Mouse (Mus musculus): ENCODE results near the gene Olfr1259. TPM values are rescaled to one million over a fixed set of nuclear protein-coding genes. Genes with fewer than 3 reads are reported as not detected.
"Not testable (repeated sequence)": the region's sequence is repeated elsewhere in the genome, so short reads cannot be mapped to it uniquely, and the experiment has no call there.

Olfr1259 gene
- not detected in 2 replicates for polyA plus RNA-seq (2014; fragmentation: Nextera tagmentation; extraction: Ambion mirVana)

- H3K9me3 ChIP-seq (ENCODE audit: control insufficient read depth, low read length): no peaks in the 10 kb centered on the region
- WGBS: 79% methylated on average over 5 of the region's 5 CpGs
- H3K36me3 ChIP-seq (ENCODE audit: control insufficient read depth, insufficient read depth, low read length): no peaks in the 10 kb centered on the region
- ATAC-seq (replicated peaks; ENCODE audit: low FRiP score) (no peak), DNase-seq (ENCODE audit: low spot score) (no peak)
- H3K27me3 ChIP-seq (replicated peaks; ENCODE audit: control insufficient read depth, insufficient read depth, low read length): no peaks in the 10 kb centered on the region
- H3K4me3 ChIP-seq (ENCODE audit: low read depth, low read length): no peak within 1 kb of the TSS
- H3K4me1 ChIP-seq (replicated peaks; ENCODE audit: control insufficient read depth, insufficient read depth, low read length): no peaks in the 10 kb centered on the region
- no peak within 1 kb of the TSS for H3K27ac ChIP-seq (ENCODE audit: low read depth, low read length)
- H3K4me2 ChIP-seq: no peak within 1 kb of the TSS
- H3K9ac ChIP-seq (ENCODE audit: low read depth, low read length): no peak within 1 kb of the TSS
Measured at GRCm38 (mm10) chr2:89948564-89948963, at the start of gene Olfr1259. Gene Olfr1259, minus strand, starts transcription at chr2:89948664.

DNA sequence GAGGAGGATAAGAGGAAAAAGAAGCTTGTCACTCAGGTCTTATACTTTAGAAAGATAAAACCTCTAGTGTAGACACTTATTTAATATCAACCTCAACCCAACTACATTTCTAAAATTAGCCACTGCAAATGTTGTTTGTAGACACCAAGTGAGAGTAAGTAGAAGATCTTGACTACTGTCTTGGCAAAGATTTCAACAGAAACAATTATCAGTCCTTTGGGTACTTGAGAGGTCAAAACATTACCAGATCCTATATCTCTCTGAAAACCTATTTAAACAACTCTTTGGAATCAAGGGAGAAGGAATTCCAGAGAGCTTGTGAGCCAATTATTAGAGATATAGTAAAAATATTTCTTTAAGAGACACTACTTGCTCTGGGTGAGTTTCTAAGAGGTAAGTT, 42.5 kb upstream of the Olfr1259 start, which contains the start of gene Olfr1261:
Gene Olfr1261 (plus strand): TSS at position 301 of the 400 bp plus-strand sequence.
- no peaks in the 10 kb centered on the region for H3K36me3 ChIP-seq (ENCODE audit: control insufficient read depth, insufficient read depth, low read length)
- no peak for ATAC-seq (replicated peaks; ENCODE audit: low FRiP score)
- DNase-seq (ENCODE audit: low spot score): no peak
- H3K9me3 ChIP-seq (ENCODE audit: control insufficient read depth, low read length): no peaks in the 10 kb centered on the region
- H3K27ac ChIP-seq (ENCODE audit: low read depth, low read length): no peak within 1 kb of the TSS
- H3K27me3 ChIP-seq (replicated peaks; ENCODE audit: control insufficient read depth, insufficient read depth, low read length): no peaks in the 10 kb centered on the region
- no peaks in the 10 kb centered on the region for H3K4me1 ChIP-seq (replicated peaks; ENCODE audit: control insufficient read depth, insufficient read depth, low read length)
- no peak within 1 kb of the TSS for H3K4me2 ChIP-seq
- no peak within 1 kb of the TSS for H3K4me3 ChIP-seq (ENCODE audit: low read depth, low read length)
- no peak within 1 kb of the TSS for H3K9ac ChIP-seq (ENCODE audit: low read depth, low read length)

DNA sequence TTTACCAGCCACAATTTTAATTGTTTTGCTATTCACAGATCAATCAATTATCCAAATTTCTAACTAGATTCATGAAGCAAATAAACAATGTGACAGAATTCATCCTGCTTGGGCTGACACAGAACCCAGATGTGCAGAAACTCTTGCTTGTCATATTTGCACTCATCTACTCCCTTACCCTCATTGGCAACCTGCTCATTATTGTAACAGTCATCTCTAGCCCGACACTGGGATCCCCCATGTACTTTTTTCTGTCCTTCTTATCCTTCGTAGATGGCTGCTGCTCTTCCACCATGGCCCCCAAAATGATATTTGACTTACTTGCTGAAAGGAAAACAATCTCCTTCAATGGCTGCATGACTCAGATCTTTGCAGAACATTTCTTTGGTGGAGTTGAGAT, 29.2 kb upstream of the Olfr1259 start:
- H3K36me3 ChIP-seq (ENCODE audit: control insufficient read depth, insufficient read depth, low read length): no peaks in the 10 kb centered on the region
- no peak overlapping the region for H3K4me2 ChIP-seq
- H3K4me1 ChIP-seq (replicated peaks; ENCODE audit: control insufficient read depth, insufficient read depth, low read length): no peaks in the 10 kb centered on the region
- H3K9me3 ChIP-seq (ENCODE audit: control insufficient read depth, low read length): no peaks in the 10 kb centered on the region
- ATAC-seq (replicated peaks; ENCODE audit: low FRiP score) (no peak), DNase-seq (ENCODE audit: low spot score) (no peak)
- 75% methylated on average over 2 of the region's 2 CpGs for WGBS
- H3K9ac ChIP-seq (ENCODE audit: low read depth, low read length): no peak overlapping the region
- H3K27ac ChIP-seq (ENCODE audit: low read depth, low read length): no peak overlapping the region
- no peak overlapping the region for H3K4me3 ChIP-seq (ENCODE audit: low read depth, low read length)
- H3K27me3 ChIP-seq (replicated peaks; ENCODE audit: control insufficient read depth, insufficient read depth, low read length): no peaks in the 10 kb centered on the region

DNA sequence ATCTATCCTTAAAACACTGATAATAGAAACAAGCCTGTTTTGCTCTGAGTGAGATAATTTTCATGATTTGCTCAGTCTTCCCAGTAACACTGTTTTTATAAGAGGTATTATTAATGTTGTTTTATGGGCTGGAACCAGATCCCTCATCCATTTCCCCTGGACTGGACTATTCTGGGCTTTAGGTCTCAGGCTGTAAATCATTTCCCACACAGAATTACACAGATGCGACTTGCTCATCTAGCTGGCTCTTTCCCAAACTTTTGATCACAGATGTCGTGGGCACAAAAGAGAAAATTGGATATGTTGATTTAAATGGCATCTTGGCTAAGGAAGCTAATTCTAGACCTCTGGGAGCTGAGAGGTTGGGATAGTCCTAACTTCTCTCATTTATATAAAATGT, 25.7 kb upstream of the Olfr1259 start, which contains the start of gene Olfr1260:
Gene Olfr1260 (plus strand): TSS at position 157 of the 400 bp plus-strand sequence.
- ATAC-seq (replicated peaks; ENCODE audit: low FRiP score): no peak
- H3K9ac ChIP-seq (ENCODE audit: low read depth, low read length): no peak within 1 kb of the TSS
- no peak within 1 kb of the TSS for H3K4me2 ChIP-seq
- H3K27me3 ChIP-seq (replicated peaks; ENCODE audit: control insufficient read depth, insufficient read depth, low read length): no peaks in the 10 kb centered on the region
- H3K9me3 ChIP-seq (ENCODE audit: control insufficient read depth, low read length): no peaks in the 10 kb centered on the region
- H3K4me3 ChIP-seq (ENCODE audit: low read depth, low read length): no peak within 1 kb of the TSS
- H3K4me1 ChIP-seq (replicated peaks; ENCODE audit: control insufficient read depth, insufficient read depth, low read length): no peaks in the 10 kb centered on the region
- H3K36me3 ChIP-seq (ENCODE audit: control insufficient read depth, insufficient read depth, low read length): no peaks in the 10 kb centered on the region
- DNase-seq (ENCODE audit: low spot score): no peak
- 64% methylated on average over 2 of the region's 2 CpGs for WGBS
- H3K27ac ChIP-seq (ENCODE audit: low read depth, low read length): no peak within 1 kb of the TSS

- Histone ChIP-seq H3K4me2 (no peak within 1 kb of the TSS), H3K4me3 (ENCODE audit: low read depth, low read length) (no peak within 1 kb of the TSS), H3K36me3 (ENCODE audit: control insufficient read depth, insufficient read depth, low read length) (no peaks in the 10 kb centered on the region), H3K27me3 (replicated peaks; ENCODE audit: control insufficient read depth, insufficient read depth, low read length) (no peaks in the 10 kb centered on the region), H3K4me1 (replicated peaks; ENCODE audit: control insufficient read depth, insufficient read depth, low read length) (no peaks in the 10 kb centered on the region), H3K9me3 (ENCODE audit: control insufficient read depth, low read length) (no peaks in the 10 kb centered on the region), H3K9ac (ENCODE audit: low read depth, low read length) (no peak within 1 kb of the TSS), H3K27ac (ENCODE audit: low read depth, low read length) (no peak within 1 kb of the TSS)
- no peak for DNase-seq (ENCODE audit: low spot score)
- no peak for ATAC-seq (replicated peaks; ENCODE audit: low FRiP score)
Measured at GRCm38 (mm10) chr2:89927009-89927408, 21.5 kb downstream of the Olfr1259 start, which contains the start of gene Olfr1258. Gene Olfr1258, plus strand, starts transcription at chr2:89927309.

GRCm38 (mm10) chr2:89912616-89913015, 35.8 kb downstream of the Olfr1259 start:
- not testable (repeated sequence) for H3K9ac ChIP-seq (ENCODE audit: low read depth, low read length); ATAC-seq (replicated peaks; ENCODE audit: low FRiP score); H3K27ac ChIP-seq (ENCODE audit: low read depth, low read length); H3K4me1 ChIP-seq (replicated peaks; ENCODE audit: control insufficient read depth, insufficient read depth, low read length); H3K36me3 ChIP-seq (ENCODE audit: control insufficient read depth, insufficient read depth, low read length); H3K9me3 ChIP-seq (ENCODE audit: control insufficient read depth, low read length); H3K4me2 ChIP-seq; DNase-seq (ENCODE audit: low spot score); H3K4me3 ChIP-seq (ENCODE audit: low read depth, low read length); H3K27me3 ChIP-seq (replicated peaks; ENCODE audit: control insufficient read depth, insufficient read depth, low read length)
- 84% methylated on average over 9 of the region's 9 CpGs for WGBS

Other genes with a start within 250 kb of the Olfr1259 start
- not detected in 2 replicates for gene Olfr1252, start 223.7 kb downstream of the Olfr1259 start, polyA plus RNA-seq (2014; fragmentation: Nextera tagmentation; extraction: Ambion mirVana)
- gene Olfr1253, start 191.6 kb downstream of the Olfr1259 start, polyA plus RNA-seq (2014; fragmentation: Nextera tagmentation; extraction: Ambion mirVana): not detected in 2 replicates
- not detected in 2 replicates for gene Olfr1254, start 155.0 kb downstream of the Olfr1259 start, polyA plus RNA-seq (2014; fragmentation: Nextera tagmentation; extraction: Ambion mirVana)
- not detected in 2 replicates for gene Olfr1255, start 136.6 kb downstream of the Olfr1259 start, polyA plus RNA-seq (2014; fragmentation: Nextera tagmentation; extraction: Ambion mirVana)
- gene Olfr1256, start 107.1 kb downstream of the Olfr1259 start, polyA plus RNA-seq (2014; fragmentation: Nextera tagmentation; extraction: Ambion mirVana): not detected in 2 replicates
- gene Olfr48, start 100.5 kb downstream of the Olfr1259 start, polyA plus RNA-seq (2014; fragmentation: Nextera tagmentation; extraction: Ambion mirVana): not detected in 2 replicates
- gene Olfr1257, start 70.2 kb downstream of the Olfr1259 start, polyA plus RNA-seq (2014; fragmentation: Nextera tagmentation; extraction: Ambion mirVana): not detected in 2 replicates
- gene Olfr1258, start 21.4 kb downstream of the Olfr1259 start, polyA plus RNA-seq (2014; fragmentation: Nextera tagmentation; extraction: Ambion mirVana): not detected in 2 replicates
- gene Olfr1260, start 25.7 kb upstream of the Olfr1259 start, polyA plus RNA-seq (2014; fragmentation: Nextera tagmentation; extraction: Ambion mirVana): not detected in 2 replicates
- not detected in 2 replicates for gene Olfr1261, start 42.6 kb upstream of the Olfr1259 start, polyA plus RNA-seq (2014; fragmentation: Nextera tagmentation; extraction: Ambion mirVana)
- not detected in 2 replicates for gene Olfr1262, start 51.5 kb upstream of the Olfr1259 start, polyA plus RNA-seq (2014; fragmentation: Nextera tagmentation; extraction: Ambion mirVana)
- not detected in 2 replicates for gene Olfr1263, start 63.5 kb upstream of the Olfr1259 start, polyA plus RNA-seq (2014; fragmentation: Nextera tagmentation; extraction: Ambion mirVana)
- gene Olfr1264, start 76.9 kb upstream of the Olfr1259 start, polyA plus RNA-seq (2014; fragmentation: Nextera tagmentation; extraction: Ambion mirVana): not detected in 2 replicates
- not detected in 2 replicates for gene Olfr1265, start 86.7 kb upstream of the Olfr1259 start, polyA plus RNA-seq (2014; fragmentation: Nextera tagmentation; extraction: Ambion mirVana)
- not detected in 2 replicates for gene Olfr140, start 114.9 kb upstream of the Olfr1259 start, polyA plus RNA-seq (2014; fragmentation: Nextera tagmentation; extraction: Ambion mirVana)
- gene Olfr1269, start 172.7 kb upstream of the Olfr1259 start, polyA plus RNA-seq (2014; fragmentation: Nextera tagmentation; extraction: Ambion mirVana): not detected in 2 replicates
- not detected in 2 replicates for gene Olfr32, start 193.6 kb upstream of the Olfr1259 start, polyA plus RNA-seq (2014; fragmentation: Nextera tagmentation; extraction: Ambion mirVana)
- not detected in 2 replicates for gene Olfr1270, start 204.4 kb upstream of the Olfr1259 start, polyA plus RNA-seq (2014; fragmentation: Nextera tagmentation; extraction: Ambion mirVana)